Mouse (Mus musculus) ES-Bruce4 (cell line): Measurements from ENCODE around the gene Rara.

Source experiments
- CTCF ChIP-seq: IDR thresholded peaks from one replicate; pipeline ENCODE4 v1.8.1; 2011; ENCODE audit warnings: low read depth, low read length
- EP300 ChIP-seq: IDR thresholded peaks from 2 replicates; pipeline ENCODE4 v1.6.1; 2011; ENCODE audit warnings: low read depth, low read length; ENCODE audit not compliant: insufficient read depth
- POLR2A ChIP-seq: IDR thresholded peaks from one replicate; pipeline ENCODE4 v1.8.1; 2011; ENCODE audit warnings: low read length; ENCODE audit not compliant: insufficient read depth

- TF ChIP-seq POLR2A: no peak
- TF ChIP-seq CTCF: no peak
- TF ChIP-seq EP300: no peak
Observed at GRCm38 (mm10) chr11:98925265-98925721, 2.3 kb upstream of the Rara start.
